Mouse (Mus musculus): ENCODE data around the gene Cbx6.

The Cbx6 gene

GRCm38 (mm10) chr15:79803533-79804351, 30.7 kb downstream of the Cbx6 start:
- no peak for DNase-seq (ENCODE audit: low read depth, low spot score)

- no peak for DNase-seq (ENCODE audit: low read depth, low spot score)
Measured at GRCm38 (mm10) chr15:79802304-79802703, 32.2 kb downstream of the Cbx6 start.

GRCm38 (mm10) chr15:79801646-79802045, 32.8 kb downstream of the Cbx6 start:
- no peak for DNase-seq (ENCODE audit: low read depth, low spot score)

GRCm38 (mm10) chr15:79800701-79801100, 33.8 kb downstream of the Cbx6 start:
- DNase-seq (ENCODE audit: low read depth, low spot score) = no peak

- DNase-seq (ENCODE audit: low read depth, low spot score) = no peak
Measured at GRCm38 (mm10) chr15:79798591-79798990, 35.9 kb downstream of the Cbx6 start.

- DNase-seq (ENCODE audit: low read depth, low spot score) = no peak
Measured at GRCm38 (mm10) chr15:79797680-79798079, 36.8 kb downstream of the Cbx6 start.

- DNase-seq (ENCODE audit: low read depth, low spot score) = no peak
Measured at GRCm38 (mm10) chr15:79797096-79797495, 37.4 kb downstream of the Cbx6 start.

GRCm38 (mm10) chr15:79796256-79796655, 38.2 kb downstream of the Cbx6 start:
- DNase-seq (ENCODE audit: low read depth, low spot score) = no peak

GRCm38 (mm10) chr15:79794173-79794572, 40.3 kb downstream of the Cbx6 start:
- DNase-seq (ENCODE audit: low read depth, low spot score) = no peak

- DNase-seq (ENCODE audit: low read depth, low spot score) = no peak
Measured at GRCm38 (mm10) chr15:79793076-79793475, 41.4 kb downstream of the Cbx6 start.

- DNase-seq (ENCODE audit: low read depth, low spot score) = no peak
Measured at GRCm38 (mm10) chr15:79792455-79792854, 42.0 kb downstream of the Cbx6 start.

- DNase-seq (ENCODE audit: low read depth, low spot score) = peak; percentile 50
Measured at GRCm38 (mm10) chr15:79791502-79791901, 43.0 kb downstream of the Cbx6 start.

GRCm38 (mm10) chr15:79790905-79791304, 43.6 kb downstream of the Cbx6 start:
- DNase-seq (ENCODE audit: low read depth, low spot score) = no peak

- DNase-seq (ENCODE audit: low read depth, low spot score) = no peak
Measured at GRCm38 (mm10) chr15:79790111-79790510, 44.4 kb downstream of the Cbx6 start.

- no peak for DNase-seq (ENCODE audit: low read depth, low spot score)
Measured at GRCm38 (mm10) chr15:79787815-79788214, 46.7 kb downstream of the Cbx6 start.

GRCm38 (mm10) chr15:79785056-79785455, 49.4 kb downstream of the Cbx6 start:
- no peak for DNase-seq (ENCODE audit: low read depth, low spot score)

GRCm38 (mm10) chr15:79777749-79778148, 56.7 kb downstream of the Cbx6 start, which contains the start of gene Dnal4:
Gene Dnal4 (minus strand): TSS chr15:79777849.
- no peak for DNase-seq (ENCODE audit: low read depth, low spot score)

GRCm38 (mm10) chr15:79775662-79776061, 58.8 kb downstream of the Cbx6 start:
- DNase-seq (ENCODE audit: low read depth, low spot score) = no peak

- DNase-seq (ENCODE audit: low read depth, low spot score) = peak; percentile 98
Measured at GRCm38 (mm10) chr15:79774117-79775027, 60.1 kb downstream of the Cbx6 start.
